Mouse (Mus musculus) layer of hippocampus, adult 18-20 months (tissue): ENCODE data around the gene Ndufa12. TPM values are rescaled to one million over a fixed set of nuclear protein-coding genes. Genes with fewer than 3 reads are reported as not detected.

Source experiments
- DNase-seq, 2 experiments: peaks; one replicate each; pipeline ENCODE4 v3.0.0; 2022; ENCODE audit warnings: low spot score in 2 of 2
- long read RNA-seq: library from polyadenylated mRNA; stranded (forward); transcript quantifications from one replicate; pipeline ENCODE4 v2.0.0, GENCODE M21; 2021
- total RNA-seq, 2 experiments: library from RNA; stranded (reverse); gene quantifications; 2 replicates each; pipeline ENCODE4 v1.2.3; 2021

Gene Ndufa12
- 100 to 1,000 TPM; 281 to 292 TPM for total RNA-seq
- long read RNA-seq, transcript Ndufa12-201 (4 exons, 1,110 nt), result major isoform, 139 of 142 reads
- long read RNA-seq, partial matches to known transcripts, result 2 of 142 reads
- long read RNA-seq, other reads (novel, unspliced or antisense), result 1 of 142 reads

GRCm38 (mm10) chr10:94198482-94199405, at the start of gene Ndufa12:
Gene Ndufa12, plus strand, starts transcription at chr10:94198720.
- peak; percentile 93 to 96 for DNase-seq

- DNase-seq, result no peak
These were observed 47.0 kb upstream of the Ndufa12 start for GRCm38 (mm10) chr10:94151488-94151887.

- DNase-seq, result no peak
These were observed 44.7 kb upstream of the Ndufa12 start for GRCm38 (mm10) chr10:94153841-94154240.

- DNase-seq, result no peak
These were observed 39.6 kb upstream of the Ndufa12 start for GRCm38 (mm10) chr10:94158962-94159361.

- no peak for DNase-seq
These were observed 39.1 kb upstream of the Ndufa12 start for GRCm38 (mm10) chr10:94159406-94159805.

GRCm38 (mm10) chr10:94161051-94161765, 37.3 kb upstream of the Ndufa12 start:
- no peak for DNase-seq

GRCm38 (mm10) chr10:94162031-94162430, 36.5 kb upstream of the Ndufa12 start:
- no peak for DNase-seq

- DNase-seq, result no peak
These were observed 34.2 kb upstream of the Ndufa12 start for GRCm38 (mm10) chr10:94164104-94164845.

- DNase-seq, result no peak
These were observed 33.1 kb upstream of the Ndufa12 start for GRCm38 (mm10) chr10:94165426-94165825.

GRCm38 (mm10) chr10:94167051-94167750, 31.3 kb upstream of the Ndufa12 start:
- DNase-seq, result no peak

GRCm38 (mm10) chr10:94171440-94172130, 26.9 kb upstream of the Ndufa12 start:
- DNase-seq, result no peak

GRCm38 (mm10) chr10:94172137-94172536, 26.4 kb upstream of the Ndufa12 start:
- no peak for DNase-seq

- no peak for DNase-seq
These were observed 25.8 kb upstream of the Ndufa12 start for GRCm38 (mm10) chr10:94172706-94173105.

- DNase-seq, result no peak
These were observed 23.9 kb upstream of the Ndufa12 start for GRCm38 (mm10) chr10:94174652-94175051.

GRCm38 (mm10) chr10:94183199-94183598, 15.3 kb upstream of the Ndufa12 start:
- no peak for DNase-seq

GRCm38 (mm10) chr10:94204973-94205372, 6.5 kb downstream of the Ndufa12 start:
- DNase-seq, result no peak

- DNase-seq, result peak in 1 of 2 experiments; percentile 48
These were observed 12.4 kb downstream of the Ndufa12 start for GRCm38 (mm10) chr10:94210718-94211618.

- no peak for DNase-seq
These were observed 13.2 kb downstream of the Ndufa12 start for GRCm38 (mm10) chr10:94211725-94212124.
